Mouse (Mus musculus): Measurements from ENCODE around the gene Grin2d.

Grin2d gene

GRCm38 (mm10) chr7:45897258-45897757, 19.1 kb upstream of the Grin2d start:
- peak; percentile 11 for DNase-seq (ENCODE audit: low read depth)

GRCm38 (mm10) chr7:45896517-45897257, 18.5 kb upstream of the Grin2d start, which contains the start of the genes Syngr4 and Tmem143:
TSS of gene Syngr4 (minus strand) at chr7:45896714.
TSS of gene Tmem143 (plus strand) at chr7:45896941.
- DNase-seq (ENCODE audit: low read depth): peak; percentile 96

GRCm38 (mm10) chr7:45895931-45896516, 17.8 kb upstream of the Grin2d start:
- DNase-seq (ENCODE audit: low read depth): no peak

- DNase-seq (ENCODE audit: low read depth): no peak
Measured at GRCm38 (mm10) chr7:45892651-45893050, 14.5 kb upstream of the Grin2d start.

GRCm38 (mm10) chr7:45887246-45887645, 9.1 kb upstream of the Grin2d start:
- no peak for DNase-seq (ENCODE audit: low read depth)

- no peak for DNase-seq (ENCODE audit: low read depth)
Measured at GRCm38 (mm10) chr7:45881011-45881410, 2.8 kb upstream of the Grin2d start.

- DNase-seq (ENCODE audit: low read depth): no peak
Measured at GRCm38 (mm10) chr7:45880531-45880930, 2.4 kb upstream of the Grin2d start.

- DNase-seq (ENCODE audit: low read depth): no peak
Measured at GRCm38 (mm10) chr7:45876895-45877294, 1.3 kb downstream of the Grin2d start.

- DNase-seq (ENCODE audit: low read depth): no peak
Measured at GRCm38 (mm10) chr7:45873061-45873947, 4.9 kb downstream of the Grin2d start.

GRCm38 (mm10) chr7:45872624-45873023, 5.6 kb downstream of the Grin2d start, which contains the start of gene Kdelr1:
TSS of gene Kdelr1 (plus strand) at chr7:45872772.
- peak; percentile 50 for DNase-seq (ENCODE audit: low read depth)

GRCm38 (mm10) chr7:45870282-45871058, 7.7 kb downstream of the Grin2d start:
- no peak for DNase-seq (ENCODE audit: low read depth)

GRCm38 (mm10) chr7:45869787-45870186, 8.4 kb downstream of the Grin2d start:
- no peak for DNase-seq (ENCODE audit: low read depth)

- no peak for DNase-seq (ENCODE audit: low read depth)
Measured at GRCm38 (mm10) chr7:45869107-45869670, 9.0 kb downstream of the Grin2d start.

- DNase-seq (ENCODE audit: low read depth): no peak
Measured at GRCm38 (mm10) chr7:45867871-45868270, 10.3 kb downstream of the Grin2d start.

GRCm38 (mm10) chr7:45865925-45866910, 12.0 kb downstream of the Grin2d start:
- DNase-seq (ENCODE audit: low read depth): peak; percentile 62

- DNase-seq (ENCODE audit: low read depth): no peak
Measured at GRCm38 (mm10) chr7:45864435-45864834, 13.7 kb downstream of the Grin2d start.

GRCm38 (mm10) chr7:45862804-45863203, 15.4 kb downstream of the Grin2d start:
- no peak for DNase-seq (ENCODE audit: low read depth)

GRCm38 (mm10) chr7:45859008-45859407, 19.2 kb downstream of the Grin2d start:
- no peak for DNase-seq (ENCODE audit: low read depth)

GRCm38 (mm10) chr7:45856950-45857901, 21.0 kb downstream of the Grin2d start:
- DNase-seq (ENCODE audit: low read depth): no peak

All from fibroblast of lung, adult 2 months (primary cell).